Mouse (Mus musculus) central nervous system, embryonic 18 days (tissue): ENCODE results near the gene Rab23. TPM values are rescaled to one million over a fixed set of nuclear protein-coding genes. Genes with fewer than 3 reads are reported as not detected.

Source experiments
- polyA plus RNA-seq: library from polyadenylated mRNA; depleted of rRNA; stranded (reverse); fragments of >200 nt; gene quantifications from 2 replicates; pipeline ENCODE4 v1.2.3, GENCODE M21; 2012; rRNA removed

Gene Rab23
- 21.5 and 22.3 TPM in 2 replicates for polyA plus RNA-seq

GRCm38 (mm10) chr1:33719733-33720225, at the start of gene Rab23:
Gene Rab23 (plus strand): TSS chr1:33719887.

GRCm38 (mm10) chr1:33757491-33758041, 37.9 kb downstream of the Rab23 start, which contains the start of gene Bag2:
Gene Bag2 (minus strand): TSS chr1:33757795.

Other genes starting within 250 kb of the Rab23 start
- 23.6 and 25.6 TPM in 2 replicates for gene Prim2, start 50.1 kb upstream of the Rab23 start, polyA plus RNA-seq
- gene Bag2, start 37.9 kb downstream of the Rab23 start, polyA plus RNA-seq: 20.7 and 22.8 TPM in 2 replicates
- gene Zfp451, start 94.7 kb downstream of the Rab23 start, polyA plus RNA-seq: 32.2 and 35.1 TPM in 2 replicates
- gene Bend6, start 187.9 kb downstream of the Rab23 start, polyA plus RNA-seq: 80.6 and 84.3 TPM in 2 replicates
- gene Dst, start 188.3 kb downstream of the Rab23 start, polyA plus RNA-seq: 83.6 and 85.4 TPM in 2 replicates